Mouse (Mus musculus): ENCODE measurements at regions not wholly inside any gene's neighbourhood (a gene's known extent, or its start where the extent isn't known, plus 50 kb on each side); places are given as distances from the start of the nearest gene placed in this dataset.

GRCm38 (mm10) chr10:97397896-97398295 is 81.5 kb upstream of the Dcn start:
- WGBS: 69% methylated on average over 2 of the region's 2 CpGs
- no peaks in the 10 kb centered on the region for H3K4me1 ChIP-seq (ENCODE audit: control insufficient read depth, insufficient read depth, insufficient read length, low read length)
- H3K36me3 ChIP-seq (ENCODE audit: control insufficient read depth, insufficient read depth, low read length): no peaks in the 10 kb centered on the region
- TF ChIP-seq POLR2A (IDR thresholded peaks at IDR 0.05; ENCODE audit: low read depth, low read length) (no peak), CTCF (IDR thresholded peaks at IDR 0.05; ENCODE audit: extremely low read depth, insufficient read length, insufficient replicate concordance, low read depth, low read length) (no peak)
- no peaks in the 10 kb centered on the region for H3K27me3 ChIP-seq (ENCODE audit: control insufficient read depth, insufficient read depth, low read length)
- no peak overlapping the region for H3K4me3 ChIP-seq (ENCODE audit: low read depth, low read length)
- no peak overlapping the region for H3K27ac ChIP-seq (ENCODE audit: insufficient read depth, low read depth, low read length)

- WGBS: 80% methylated on average over 2 of the region's 2 CpGs
- Histone ChIP-seq H3K27ac (ENCODE audit: insufficient read depth, low read depth, low read length) (no peak overlapping the region; the same call in 1 of the 2 replicates), H3K4me1 (ENCODE audit: control insufficient read depth, insufficient read depth, insufficient read length, low read length) (no peaks in the 10 kb centered on the region), H3K36me3 (ENCODE audit: control insufficient read depth, insufficient read depth, low read length) (no peaks in the 10 kb centered on the region), H3K27me3 (ENCODE audit: control insufficient read depth, insufficient read depth, low read length) (no peaks in the 10 kb centered on the region), H3K4me3 (ENCODE audit: low read depth, low read length) (no peak overlapping the region)
- no peak for TF ChIP-seq CTCF (IDR thresholded peaks at IDR 0.05; ENCODE audit: extremely low read depth, insufficient read length, insufficient replicate concordance, low read depth, low read length)
- no peak for TF ChIP-seq POLR2A (IDR thresholded peaks at IDR 0.05; ENCODE audit: low read depth, low read length)
Measured at GRCm38 (mm10) chr10:97402524-97402923, 76.9 kb upstream of the Dcn start.

- H3K4me1 ChIP-seq (ENCODE audit: control insufficient read depth, insufficient read depth, insufficient read length, low read length): no peaks in the 10 kb centered on the region
- H3K4me3 ChIP-seq (ENCODE audit: low read depth, low read length): no peak overlapping the region
- no peaks in the 10 kb centered on the region for H3K27me3 ChIP-seq (ENCODE audit: control insufficient read depth, insufficient read depth, low read length)
- H3K36me3 ChIP-seq (ENCODE audit: control insufficient read depth, insufficient read depth, low read length): no peaks in the 10 kb centered on the region
- no peak overlapping the region for H3K27ac ChIP-seq (ENCODE audit: insufficient read depth, low read depth, low read length)
- TF ChIP-seq CTCF (IDR thresholded peaks at IDR 0.05; ENCODE audit: extremely low read depth, insufficient read length, insufficient replicate concordance, low read depth, low read length) (no peak), POLR2A (IDR thresholded peaks at IDR 0.05; ENCODE audit: low read depth, low read length) (no peak)
- 51% methylated on average over 2 of the region's 2 CpGs for WGBS
Measured at GRCm38 (mm10) chr10:97404076-97404787, 75.2 kb upstream of the Dcn start.

- no peaks in the 10 kb centered on the region for H3K4me1 ChIP-seq (ENCODE audit: control insufficient read depth, insufficient read depth, insufficient read length, low read length)
- 31% methylated on average over 1 of the region's 1 CpGs for WGBS
- no peak for TF ChIP-seq CTCF (IDR thresholded peaks at IDR 0.05; ENCODE audit: extremely low read depth, insufficient read length, insufficient replicate concordance, low read depth, low read length)
- no peak for TF ChIP-seq POLR2A (IDR thresholded peaks at IDR 0.05; ENCODE audit: low read depth, low read length)
- H3K27me3 ChIP-seq (ENCODE audit: control insufficient read depth, insufficient read depth, low read length): no peaks in the 10 kb centered on the region
- H3K4me3 ChIP-seq (ENCODE audit: low read depth, low read length): no peak overlapping the region
- H3K36me3 ChIP-seq (ENCODE audit: control insufficient read depth, insufficient read depth, low read length): no peaks in the 10 kb centered on the region
- H3K27ac ChIP-seq (ENCODE audit: insufficient read depth, low read depth, low read length): no peak overlapping the region
Measured at GRCm38 (mm10) chr10:97409181-97409581, 70.2 kb upstream of the Dcn start.

- WGBS: 86% methylated on average over 1 of the region's 1 CpGs
Measured at GRCm38 (mm10) chr10:97409909-97410308, 69.5 kb upstream of the Dcn start.

DNA sequence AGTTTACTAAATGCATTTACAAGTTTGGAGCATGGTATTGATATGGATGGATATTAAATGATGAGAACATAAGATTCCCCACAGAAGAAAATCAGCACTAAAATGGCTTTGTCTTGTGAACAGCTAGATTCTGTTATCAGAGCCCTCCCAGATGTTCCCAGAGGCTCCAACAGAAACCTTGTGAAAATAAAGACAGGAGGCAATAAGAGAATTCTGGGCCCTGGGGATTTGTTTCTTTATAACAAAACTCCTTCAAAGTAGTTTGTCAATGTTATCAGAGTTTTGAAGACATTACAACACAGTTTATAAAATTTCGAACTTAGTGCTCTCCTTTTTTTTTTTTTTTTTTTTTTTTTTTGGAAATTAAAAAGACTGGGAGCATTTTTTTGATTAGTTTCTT is 56.8 kb upstream of the Dcn start:
- H3K27ac ChIP-seq (ENCODE audit: insufficient read depth, low read depth, low read length): no peak overlapping the region
- H3K36me3 ChIP-seq (ENCODE audit: control insufficient read depth, insufficient read depth, low read length): no peaks in the 10 kb centered on the region
- TF ChIP-seq POLR2A (IDR thresholded peaks at IDR 0.05; ENCODE audit: low read depth, low read length): no peak
- TF ChIP-seq CTCF (IDR thresholded peaks at IDR 0.05; ENCODE audit: extremely low read depth, insufficient read length, insufficient replicate concordance, low read depth, low read length): no peak
- 30% methylated on average over 1 of the region's 1 CpGs for WGBS
- H3K4me1 ChIP-seq (ENCODE audit: control insufficient read depth, insufficient read depth, insufficient read length, low read length): no peaks in the 10 kb centered on the region
- H3K27me3 ChIP-seq (ENCODE audit: control insufficient read depth, insufficient read depth, low read length): no peaks in the 10 kb centered on the region
- H3K4me3 ChIP-seq (ENCODE audit: low read depth, low read length): no peak overlapping the region

More at GRCm38 (mm10) chr10:97409909-97410308, 69.5 kb upstream of the Dcn start:
- no peak for TF ChIP-seq POLR2A (IDR thresholded peaks at IDR 0.05; ENCODE audit: low read depth, low read length)
- no peak for TF ChIP-seq CTCF (IDR thresholded peaks at IDR 0.05; ENCODE audit: extremely low read depth, insufficient read length, insufficient replicate concordance, low read depth, low read length)
- no peak overlapping the region for H3K4me3 ChIP-seq (ENCODE audit: low read depth, low read length)
- no peaks in the 10 kb centered on the region for H3K27me3 ChIP-seq (ENCODE audit: control insufficient read depth, insufficient read depth, low read length)
- no peaks in the 10 kb centered on the region for H3K36me3 ChIP-seq (ENCODE audit: control insufficient read depth, insufficient read depth, low read length)
- H3K27ac ChIP-seq (ENCODE audit: insufficient read depth, low read depth, low read length): no peak overlapping the region
- no peaks in the 10 kb centered on the region for H3K4me1 ChIP-seq (ENCODE audit: control insufficient read depth, insufficient read depth, insufficient read length, low read length)

DNA sequence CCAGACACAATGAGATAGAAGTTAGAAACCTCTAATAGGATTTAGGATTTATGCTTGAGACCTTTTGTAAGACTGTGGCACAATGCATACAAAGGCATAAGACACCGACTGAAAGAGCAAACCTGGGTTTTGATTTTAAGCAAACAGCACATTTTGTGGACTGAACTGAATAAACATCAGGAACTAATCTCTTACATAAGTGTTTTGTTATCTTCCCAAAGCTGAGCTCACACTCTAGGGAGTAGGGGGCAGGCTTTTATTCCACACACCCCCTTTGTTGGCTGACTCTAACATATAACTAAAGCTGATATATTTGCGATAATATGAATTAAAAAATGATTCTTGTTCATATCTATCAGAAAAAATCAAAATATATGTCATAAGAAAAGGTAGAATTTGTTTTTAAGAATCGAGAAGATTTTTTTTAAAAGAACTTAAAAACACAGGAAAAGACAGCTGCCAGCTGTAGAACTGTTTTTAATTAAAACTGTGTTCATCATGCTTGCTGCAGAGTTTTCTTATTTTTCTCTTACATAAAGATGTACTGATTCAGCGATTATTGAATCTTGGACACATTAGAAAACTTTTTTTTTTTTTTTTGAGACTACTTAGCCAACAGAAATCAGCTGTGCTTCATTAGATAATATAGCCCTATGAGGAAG is 56.2 kb upstream of the Dcn start:
- 55% methylated on average over 4 of the region's 4 CpGs for WGBS
- Histone ChIP-seq H3K4me3 (ENCODE audit: low read depth, low read length) (no peak overlapping the region), H3K27me3 (ENCODE audit: control insufficient read depth, insufficient read depth, low read length) (no peaks in the 10 kb centered on the region), H3K27ac (ENCODE audit: insufficient read depth, low read depth, low read length) (no peak overlapping the region), H3K4me1 (ENCODE audit: control insufficient read depth, insufficient read depth, insufficient read length, low read length) (no peaks in the 10 kb centered on the region), H3K36me3 (ENCODE audit: control insufficient read depth, insufficient read depth, low read length) (no peaks in the 10 kb centered on the region)
- TF ChIP-seq POLR2A (IDR thresholded peaks at IDR 0.05; ENCODE audit: low read depth, low read length): no peak
- TF ChIP-seq CTCF (IDR thresholded peaks at IDR 0.05; ENCODE audit: extremely low read depth, insufficient read length, insufficient replicate concordance, low read depth, low read length): no peak
